Mouse (Mus musculus) liver, postnatal 0 days (tissue): ENCODE data around the gene Calu.

Experiments
- CTCF ChIP-seq: sonication (generic); IDR thresholded peaks from 2 replicates; pipeline ENCODE4 v1.5.1; 2016; ENCODE audit warnings: antibody characterized with exemption, low read depth
- EP300 ChIP-seq: IDR thresholded peaks from 2 replicates; pipeline ENCODE4 v1.6.1; 2016; ENCODE audit warnings: antibody characterized with exemption, low read depth, mild to moderate bottlenecking

- TF ChIP-seq CTCF (no peak), EP300 (no peak)
Measured at GRCm38 (mm10) chr6:29347189-29347588, 680 bp upstream of the Calu start.
